Mouse (Mus musculus): Measurements from ENCODE around the gene Tas2r136. TPM values are rescaled to one million over a fixed set of nuclear protein-coding genes. Genes with fewer than 3 reads are reported as not detected.

The Tas2r136 gene
- not detected in 2 replicates for polyA plus RNA-seq (2012; rRNA removed)

GRCm38 (mm10) chr6:132778062-132778461 lies at the start of gene Tas2r136:
Gene Tas2r136, minus strand, starts transcription at chr6:132778162.
- Histone ChIP-seq H3K4me1 (ENCODE audit: control insufficient read depth, insufficient read depth, low read length) (no peaks in the 10 kb centered on the region), H3K27me3 (ENCODE audit: control insufficient read depth, insufficient read depth, low read length) (no peaks in the 10 kb centered on the region), H3K4me3 (replicated peaks; ENCODE audit: insufficient read depth, low read depth, low read length) (no peak within 1 kb of the TSS), H3K27ac (ENCODE audit: insufficient read depth, low read length) (no peak within 1 kb of the TSS)
- no peak for DNase-seq
- TF ChIP-seq CTCF (IDR thresholded peaks at IDR 0.05; ENCODE audit: borderline replicate concordance, insufficient read depth, low read depth, low read length) (no peak), POLR2A (IDR thresholded peaks at IDR 0.05; ENCODE audit: borderline replicate concordance, insufficient read depth, low read length) (no peak)

GRCm38 (mm10) chr6:132802518-132802917 lies 24.6 kb upstream of the Tas2r136 start, which contains the start of gene Tas2r117:
Gene Tas2r117, plus strand, starts transcription at chr6:132802818.
- 73% methylated on average over 1 of the region's 1 CpGs for WGBS

GRCm38 (mm10) chr6:132795393-132795792 lies 17.4 kb upstream of the Tas2r136 start:
- WGBS = 12% methylated on average over 1 of the region's 1 CpGs
- DNase-seq = no peak
- no peak for TF ChIP-seq CTCF (IDR thresholded peaks at IDR 0.05; ENCODE audit: borderline replicate concordance, insufficient read depth, low read depth, low read length)
- TF ChIP-seq POLR2A (IDR thresholded peaks at IDR 0.05; ENCODE audit: borderline replicate concordance, insufficient read depth, low read length) = no peak
- Histone ChIP-seq H3K4me3 (replicated peaks; ENCODE audit: insufficient read depth, low read depth, low read length) (no peak overlapping the region), H3K27ac (ENCODE audit: insufficient read depth, low read length) (no peak overlapping the region), H3K27me3 (ENCODE audit: control insufficient read depth, insufficient read depth, low read length) (no peaks in the 10 kb centered on the region), H3K4me1 (ENCODE audit: control insufficient read depth, insufficient read depth, low read length) (no peaks in the 10 kb centered on the region)

More at GRCm38 (mm10) chr6:132802518-132802917, 24.6 kb upstream of the Tas2r136 start, which contains the start of gene Tas2r117:
- TF ChIP-seq POLR2A (IDR thresholded peaks at IDR 0.05; ENCODE audit: borderline replicate concordance, insufficient read depth, low read length) = no peak
- TF ChIP-seq CTCF (IDR thresholded peaks at IDR 0.05; ENCODE audit: borderline replicate concordance, insufficient read depth, low read depth, low read length) = no peak
- no peak for DNase-seq
- Histone ChIP-seq H3K4me1 (ENCODE audit: control insufficient read depth, insufficient read depth, low read length) (no peaks in the 10 kb centered on the region), H3K4me3 (replicated peaks; ENCODE audit: insufficient read depth, low read depth, low read length) (no peak within 1 kb of the TSS), H3K27me3 (ENCODE audit: control insufficient read depth, insufficient read depth, low read length) (no peaks in the 10 kb centered on the region), H3K27ac (ENCODE audit: insufficient read depth, low read length) (no peak within 1 kb of the TSS)

GRCm38 (mm10) chr6:132761831-132762230 lies 16.1 kb downstream of the Tas2r136 start, which contains the start of gene Tas2r102:
Gene Tas2r102, plus strand, starts transcription at chr6:132762131.
- Histone ChIP-seq H3K4me3 (replicated peaks; ENCODE audit: insufficient read depth, low read depth, low read length) (no peak within 1 kb of the TSS), H3K27me3 (ENCODE audit: control insufficient read depth, insufficient read depth, low read length) (no peaks in the 10 kb centered on the region), H3K4me1 (ENCODE audit: control insufficient read depth, insufficient read depth, low read length) (no peaks in the 10 kb centered on the region), H3K27ac (ENCODE audit: insufficient read depth, low read length) (no peak within 1 kb of the TSS)
- 96% methylated on average over 2 of the region's 2 CpGs for WGBS
- TF ChIP-seq CTCF (IDR thresholded peaks at IDR 0.05; ENCODE audit: borderline replicate concordance, insufficient read depth, low read depth, low read length) = no peak
- no peak for TF ChIP-seq POLR2A (IDR thresholded peaks at IDR 0.05; ENCODE audit: borderline replicate concordance, insufficient read depth, low read length)
- no peak for DNase-seq

- H3K4me1 ChIP-seq (ENCODE audit: control insufficient read depth, insufficient read depth, low read length) = no peaks in the 10 kb centered on the region
- no peaks in the 10 kb centered on the region for H3K27me3 ChIP-seq (ENCODE audit: control insufficient read depth, insufficient read depth, low read length)
- 68% methylated on average over 1 of the region's 1 CpGs for WGBS
- no peak for TF ChIP-seq POLR2A (IDR thresholded peaks at IDR 0.05; ENCODE audit: borderline replicate concordance, insufficient read depth, low read length)
- no peak for TF ChIP-seq CTCF (IDR thresholded peaks at IDR 0.05; ENCODE audit: borderline replicate concordance, insufficient read depth, low read depth, low read length)
- no peak within 1 kb of the TSS for H3K4me3 ChIP-seq (replicated peaks; ENCODE audit: insufficient read depth, low read depth, low read length)
- no peak for DNase-seq
- no peak within 1 kb of the TSS for H3K27ac ChIP-seq (ENCODE audit: insufficient read depth, low read length)
Measured at GRCm38 (mm10) chr6:132754430-132754829, 23.5 kb downstream of the Tas2r136 start, which contains the start of gene Tas2r124. Gene Tas2r124, plus strand, starts transcription at chr6:132754730.

- WGBS = 81% methylated on average over 2 of the region's 2 CpGs
- Histone ChIP-seq H3K4me1 (ENCODE audit: control insufficient read depth, insufficient read depth, low read length) (no peaks in the 10 kb centered on the region), H3K27ac (ENCODE audit: insufficient read depth, low read length) (no peak overlapping the region), H3K27me3 (ENCODE audit: control insufficient read depth, insufficient read depth, low read length) (no peaks in the 10 kb centered on the region), H3K4me3 (replicated peaks; ENCODE audit: insufficient read depth, low read depth, low read length) (no peak overlapping the region)
- no peak for DNase-seq
- no peak for TF ChIP-seq POLR2A (IDR thresholded peaks at IDR 0.05; ENCODE audit: borderline replicate concordance, insufficient read depth, low read length)
- no peak for TF ChIP-seq CTCF (IDR thresholded peaks at IDR 0.05; ENCODE audit: borderline replicate concordance, insufficient read depth, low read depth, low read length)
Measured at GRCm38 (mm10) chr6:132750206-132750605, 27.8 kb downstream of the Tas2r136 start.

GRCm38 (mm10) chr6:132737935-132738334 lies 40.0 kb downstream of the Tas2r136 start, which contains the start of gene Tas2r115:
Gene Tas2r115, minus strand, starts transcription at chr6:132738035.
- 61% methylated on average over 2 of the region's 2 CpGs for WGBS
- H3K4me3 ChIP-seq (replicated peaks; ENCODE audit: insufficient read depth, low read depth, low read length) = no peak within 1 kb of the TSS
- DNase-seq = no peak
- H3K27me3 ChIP-seq (ENCODE audit: control insufficient read depth, insufficient read depth, low read length) = no peaks in the 10 kb centered on the region
- H3K27ac ChIP-seq (ENCODE audit: insufficient read depth, low read length) = no peak within 1 kb of the TSS
- no peaks in the 10 kb centered on the region for H3K4me1 ChIP-seq (ENCODE audit: control insufficient read depth, insufficient read depth, low read length)
- TF ChIP-seq CTCF (IDR thresholded peaks at IDR 0.05; ENCODE audit: borderline replicate concordance, insufficient read depth, low read depth, low read length) = no peak
- TF ChIP-seq POLR2A (IDR thresholded peaks at IDR 0.05; ENCODE audit: borderline replicate concordance, insufficient read depth, low read length) = no peak

Other genes starting within 250 kb of the Tas2r136 start
- gene Prh1, start 208.4 kb downstream of the Tas2r136 start, polyA plus RNA-seq (2012; rRNA removed) = not detected in 2 replicates
- gene Prp2, start 182.2 kb downstream of the Tas2r136 start, polyA plus RNA-seq (2012; rRNA removed) = not detected in 2 replicates
- gene A630073D07Rik, start 126.6 kb downstream of the Tas2r136 start, polyA plus RNA-seq (2012; rRNA removed) = not detected in 2 replicates
- gene Tas2r120, start 121.2 kb downstream of the Tas2r136 start, polyA plus RNA-seq (2012; rRNA removed) = not detected in 2 replicates
- gene Tas2r121, start 77.2 kb downstream of the Tas2r136 start, polyA plus RNA-seq (2012; rRNA removed) = not detected in 2 replicates
- not detected in 2 replicates for gene Tas2r122, start 66.2 kb downstream of the Tas2r136 start, polyA plus RNA-seq (2012; rRNA removed)
- gene Tas2r115, start 40.1 kb downstream of the Tas2r136 start, polyA plus RNA-seq (2012; rRNA removed) = not detected in 2 replicates
- not detected in 2 replicates for gene Tas2r124, start 23.4 kb downstream of the Tas2r136 start, polyA plus RNA-seq (2012; rRNA removed)
- not detected in 2 replicates for gene Tas2r102, start 16.0 kb downstream of the Tas2r136 start, polyA plus RNA-seq (2012; rRNA removed)
- gene Tas2r117, start 24.7 kb upstream of the Tas2r136 start, polyA plus RNA-seq (2012; rRNA removed) = not detected in 2 replicates
- not detected in 2 replicates for gene Tas2r123, start 69.0 kb upstream of the Tas2r136 start, polyA plus RNA-seq (2012; rRNA removed)
- gene Tas2r116, start 77.3 kb upstream of the Tas2r136 start, polyA plus RNA-seq (2012; rRNA removed) = not detected in 2 replicates
- gene Tas2r110, start 89.8 kb upstream of the Tas2r136 start, polyA plus RNA-seq (2012; rRNA removed) = not detected in 2 replicates
- gene Tas2r113, start 114.8 kb upstream of the Tas2r136 start, polyA plus RNA-seq (2012; rRNA removed) = not detected in 2 replicates
- gene Tas2r125, start 131.5 kb upstream of the Tas2r136 start, polyA plus RNA-seq (2012; rRNA removed) = not detected in 2 replicates
- not detected in 2 replicates for gene Tas2r129, start 172.9 kb upstream of the Tas2r136 start, polyA plus RNA-seq (2012; rRNA removed)
- not detected in 2 replicates for gene Tas2r131, start 179.8 kb upstream of the Tas2r136 start, polyA plus RNA-seq (2012; rRNA removed)
- not detected in 2 replicates for gene Tas2r109, start 202.8 kb upstream of the Tas2r136 start, polyA plus RNA-seq (2012; rRNA removed)